Mouse (Mus musculus) heart, adult 2 months (tissue): ENCODE results near the gene Sfr1.

Experiments used
- CTCF ChIP-seq: fragments of 200-600 bp; IDR thresholded peaks from 2 replicates; pipeline ENCODE4 v1.8.1; 2022; ENCODE audit warnings: antibody characterized with exemption, mild to moderate bottlenecking, moderate library complexity
- POLR2A ChIP-seq: fragments of 200-500 bp; IDR thresholded peaks from 2 replicates; pipeline ENCODE4 v1.6.1; 2011; ENCODE audit warnings: mild to moderate bottlenecking, low read depth, low read length, control low read depth; ENCODE audit not compliant: insufficient read depth

GRCm38 (mm10) chr19:47698266-47698665 is 33.2 kb upstream of the Sfr1 start:
- TF ChIP-seq CTCF (no peak), POLR2A (no peak)
